Mouse (Mus musculus) frontal cortex, postnatal 10 days (tissue): Measurements from ENCODE around the gene Ctrc.

Experiments used
- DNase-seq, 2 experiments: peaks; one replicate each; pipeline ENCODE4 v3.0.0; 2022; ENCODE audit warnings: low spot score in 2 of 2, mixed read lengths in 1 of 2

Gene Ctrc

GRCm38 (mm10) chr4:141821178-141821577 lies 25.0 kb downstream of the Ctrc start:
- DNase-seq, result no peak

GRCm38 (mm10) chr4:141819316-141819715 lies 26.8 kb downstream of the Ctrc start:
- DNase-seq, result no peak

DNA sequence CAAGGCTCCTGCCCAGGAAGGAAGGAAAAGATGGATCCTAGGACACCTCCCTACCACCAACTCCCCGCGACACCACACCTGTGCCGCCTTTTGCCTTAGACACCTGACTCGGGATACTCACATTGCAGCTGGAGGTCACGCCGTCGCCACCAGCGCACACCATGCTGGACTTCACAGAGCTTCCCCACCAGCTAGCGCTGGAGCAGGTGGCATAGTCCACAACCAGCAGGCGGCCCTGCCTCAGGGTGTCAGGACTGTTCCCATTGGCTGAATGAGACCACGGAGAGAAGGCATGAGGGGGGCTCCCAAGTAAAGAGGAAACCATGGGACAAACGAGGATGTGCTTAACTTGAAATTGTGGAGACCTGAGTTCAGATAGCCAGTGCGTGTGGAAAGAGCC lies 27.3 kb downstream of the Ctrc start:
- no peak for DNase-seq

- no peak for DNase-seq
Measured at GRCm38 (mm10) chr4:141817706-141818105, 28.5 kb downstream of the Ctrc start.

DNA sequence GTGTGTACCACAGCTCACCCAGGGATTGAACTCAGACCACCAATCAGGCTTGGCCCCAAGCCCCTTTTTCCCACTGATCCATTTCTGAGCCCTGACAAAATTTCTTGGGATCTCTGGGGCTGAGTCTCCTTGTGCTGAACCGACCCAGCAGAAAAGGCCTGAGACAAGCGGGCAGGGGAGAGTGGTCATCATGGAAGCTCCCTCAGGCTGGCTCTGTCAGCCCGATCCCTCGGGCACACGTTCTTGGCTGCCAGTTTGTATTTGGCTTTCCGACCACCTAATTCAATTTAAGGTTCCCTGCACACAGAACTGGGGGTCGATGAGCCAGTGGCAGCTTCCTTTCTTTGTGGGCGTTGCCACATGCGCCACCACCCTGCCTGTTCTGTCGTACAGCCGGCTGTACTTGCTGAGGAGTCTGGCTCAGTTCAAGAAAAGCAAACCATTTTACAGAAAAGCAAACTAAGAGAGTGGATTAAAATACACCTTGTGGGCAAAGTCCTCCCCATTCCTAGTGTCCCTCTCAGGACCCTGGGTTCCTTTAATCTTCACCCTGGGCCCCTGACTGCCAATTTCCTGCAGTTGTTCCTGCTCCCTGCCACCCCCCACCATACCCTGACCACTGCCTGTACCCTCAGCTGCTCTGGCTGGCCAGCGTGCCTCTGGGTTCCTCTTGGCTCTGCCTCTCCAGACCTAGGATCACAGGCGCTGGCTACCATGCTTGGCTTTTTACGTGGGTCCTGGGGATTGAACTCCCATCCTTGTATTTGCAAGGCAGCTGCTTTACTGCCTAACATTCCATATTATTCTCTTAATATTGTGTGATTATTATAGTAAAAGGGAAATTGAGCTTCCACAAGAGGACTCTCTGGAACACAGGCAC lies 29.1 kb downstream of the Ctrc start:
- DNase-seq, result no peak

GRCm38 (mm10) chr4:141816267-141816666 lies 29.9 kb downstream of the Ctrc start:
- no peak for DNase-seq

- DNase-seq, result no peak
Measured at GRCm38 (mm10) chr4:141811375-141811774, 34.8 kb downstream of the Ctrc start.

GRCm38 (mm10) chr4:141810975-141811374 lies 35.2 kb downstream of the Ctrc start:
- no peak for DNase-seq

DNA sequence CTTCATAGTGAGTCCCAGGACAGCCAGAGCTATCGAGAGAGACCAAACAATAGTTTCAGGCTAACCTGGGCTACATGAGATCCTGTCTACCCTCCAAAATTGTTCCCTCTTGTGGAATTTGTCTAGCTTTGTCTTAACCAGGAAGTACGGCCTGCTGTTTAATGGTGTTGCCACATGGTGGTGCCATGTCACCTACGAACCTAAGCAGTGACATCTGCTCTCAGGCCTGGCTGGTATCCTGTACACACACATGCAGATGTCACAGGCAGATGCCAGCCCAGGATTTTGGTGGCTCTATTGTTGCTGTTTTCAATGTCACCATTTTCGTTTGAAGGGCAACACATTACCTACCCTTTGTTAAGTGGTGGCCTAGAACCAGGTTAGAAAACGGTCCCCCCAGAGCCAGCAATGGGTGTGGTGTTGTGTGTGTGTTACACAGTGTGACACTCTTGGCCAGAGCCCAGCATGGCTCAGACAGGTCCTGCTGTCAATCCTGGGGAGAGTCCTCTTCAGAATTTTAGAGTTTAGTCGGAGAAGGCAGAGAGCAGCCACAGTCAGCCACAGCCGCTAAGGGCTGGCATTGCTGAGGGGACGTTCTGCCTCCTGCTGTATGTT lies 36.2 kb downstream of the Ctrc start:
- DNase-seq, result no peak

GRCm38 (mm10) chr4:141805886-141806285 lies 40.3 kb downstream of the Ctrc start:
- DNase-seq, result no peak

GRCm38 (mm10) chr4:141804105-141804504 lies 42.1 kb downstream of the Ctrc start:
- DNase-seq, result no peak

GRCm38 (mm10) chr4:141797545-141797944 lies 48.6 kb downstream of the Ctrc start:
- no peak for DNase-seq

- no peak for DNase-seq
Measured at GRCm38 (mm10) chr4:141796954-141797353, 49.2 kb downstream of the Ctrc start.

- no peak for DNase-seq
Measured at GRCm38 (mm10) chr4:141796356-141796755, 49.8 kb downstream of the Ctrc start.

DNA sequence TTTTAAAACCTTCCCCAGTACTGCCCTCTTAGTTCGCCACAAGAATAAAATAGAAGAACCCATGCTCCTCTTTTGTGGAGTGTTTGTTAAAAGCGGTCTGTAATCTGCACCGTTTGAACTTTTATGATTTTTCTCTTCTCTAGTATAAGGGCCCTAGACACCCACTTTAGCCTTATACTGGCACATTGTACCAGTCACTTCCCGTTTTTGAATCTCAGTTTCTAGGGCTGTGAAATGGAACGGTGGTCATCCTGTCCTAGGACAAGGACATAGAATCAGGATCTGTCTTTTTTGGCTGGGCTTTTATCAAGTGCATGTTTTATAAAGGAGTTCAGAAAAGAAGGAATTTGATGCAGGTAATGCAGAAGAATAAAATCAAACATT lies 52.0 kb downstream of the Ctrc start:
- no peak for DNase-seq

DNA sequence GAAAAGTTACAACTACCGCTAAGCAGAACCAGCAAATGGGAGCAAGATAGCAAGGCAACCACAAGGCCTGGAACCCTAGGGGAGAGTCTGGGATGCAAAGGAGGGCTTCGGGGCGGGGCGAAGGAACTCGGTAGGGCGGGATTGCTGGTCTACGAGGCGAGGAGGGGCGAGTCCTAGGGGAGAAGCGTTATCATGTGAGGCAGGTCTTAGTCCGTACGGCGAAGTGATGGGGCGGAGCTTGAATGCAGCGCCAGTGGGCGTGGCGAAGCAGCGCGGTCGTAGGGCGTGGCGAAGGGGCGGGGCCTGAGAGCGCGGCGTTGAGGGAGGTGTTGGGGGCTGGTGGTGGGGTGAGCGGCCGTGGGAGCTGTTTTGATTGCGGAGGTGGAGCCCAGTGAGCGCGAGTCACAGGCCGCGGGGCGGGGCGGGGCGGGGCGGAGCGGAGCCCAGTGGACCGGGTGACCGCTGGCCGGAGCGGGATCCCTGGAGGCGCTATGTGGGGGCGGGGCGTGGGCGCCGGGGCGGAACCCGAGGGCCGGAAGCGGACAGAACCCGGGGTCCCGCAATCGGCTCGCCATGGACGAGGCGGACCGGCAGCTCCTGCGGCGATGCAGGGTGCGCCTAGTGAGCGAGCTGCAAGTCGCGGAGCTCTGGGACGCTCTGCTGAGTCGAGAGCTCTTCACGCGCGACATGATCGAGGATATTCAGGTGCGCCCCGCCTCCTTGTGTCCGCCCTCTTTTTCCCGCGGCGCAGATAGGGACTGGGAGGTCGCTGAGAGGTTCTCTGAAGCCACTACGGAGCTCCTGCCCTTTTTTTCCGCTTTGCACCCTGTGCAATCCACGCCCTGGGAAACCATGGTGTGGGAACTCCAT lies 52.6 kb downstream of the Ctrc start, which contains the start of gene Casp9:
Gene Casp9, plus strand, starts transcription at position 331 of the 870 bp plus-strand sequence.
- DNase-seq, result peak; percentile 92 to 96

DNA sequence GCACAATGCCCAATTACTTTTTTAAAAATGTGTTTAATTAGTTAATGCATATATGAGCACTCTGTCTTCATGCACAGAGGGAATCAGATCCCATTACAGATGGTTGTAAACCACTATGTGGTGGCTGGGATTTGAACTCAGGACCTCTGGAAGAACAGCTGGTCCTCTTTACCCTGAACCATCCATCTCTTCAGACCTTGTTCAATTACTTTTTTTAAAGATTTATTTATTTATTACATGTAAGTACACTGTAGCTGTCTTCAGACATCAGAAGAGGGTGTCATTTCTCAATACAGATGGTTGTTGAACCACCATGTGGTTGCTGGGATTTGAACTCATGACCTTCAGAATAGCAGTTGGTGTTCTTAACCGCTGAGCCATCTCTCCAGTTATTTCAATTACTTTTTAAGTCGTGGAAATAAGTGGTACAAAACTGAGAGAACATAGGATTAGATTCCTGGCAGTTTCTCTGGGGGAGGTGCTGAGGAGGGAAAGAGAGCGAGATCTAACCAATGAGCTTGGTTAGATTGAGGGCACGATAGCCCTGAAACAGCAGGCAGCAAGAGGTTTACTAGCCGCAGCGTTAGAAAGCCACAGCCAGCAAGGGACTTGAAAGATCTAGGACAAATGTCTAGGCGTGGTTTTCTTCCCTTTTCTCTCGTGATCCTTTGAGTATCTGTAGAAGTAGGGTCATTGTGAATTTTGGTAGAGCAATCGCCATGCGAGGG lies 53.4 kb downstream of the Ctrc start:
- no peak for DNase-seq

- DNase-seq, result no peak
Measured at GRCm38 (mm10) chr4:141791951-141792350, 54.2 kb downstream of the Ctrc start.

DNA sequence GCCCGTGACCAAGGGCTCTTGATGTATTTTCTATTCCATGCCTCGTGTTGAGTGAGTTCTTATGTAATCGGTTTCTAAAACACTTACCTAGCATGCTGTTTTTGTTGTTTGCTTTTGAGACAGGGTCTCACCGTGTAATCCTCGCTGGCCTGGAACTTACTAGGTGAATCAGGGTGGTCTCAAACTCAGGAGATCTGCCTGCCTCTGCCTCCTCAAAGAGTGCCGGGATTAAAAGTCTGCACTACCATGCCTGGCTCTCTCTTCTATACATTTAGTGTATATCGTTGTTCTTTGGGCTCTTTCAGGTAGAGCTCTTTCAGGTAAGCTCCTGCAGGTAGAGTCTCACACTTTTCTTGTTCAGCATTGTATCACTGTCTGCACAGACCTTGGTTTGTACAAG lies 54.7 kb downstream of the Ctrc start:
- DNase-seq, result no peak

DNA sequence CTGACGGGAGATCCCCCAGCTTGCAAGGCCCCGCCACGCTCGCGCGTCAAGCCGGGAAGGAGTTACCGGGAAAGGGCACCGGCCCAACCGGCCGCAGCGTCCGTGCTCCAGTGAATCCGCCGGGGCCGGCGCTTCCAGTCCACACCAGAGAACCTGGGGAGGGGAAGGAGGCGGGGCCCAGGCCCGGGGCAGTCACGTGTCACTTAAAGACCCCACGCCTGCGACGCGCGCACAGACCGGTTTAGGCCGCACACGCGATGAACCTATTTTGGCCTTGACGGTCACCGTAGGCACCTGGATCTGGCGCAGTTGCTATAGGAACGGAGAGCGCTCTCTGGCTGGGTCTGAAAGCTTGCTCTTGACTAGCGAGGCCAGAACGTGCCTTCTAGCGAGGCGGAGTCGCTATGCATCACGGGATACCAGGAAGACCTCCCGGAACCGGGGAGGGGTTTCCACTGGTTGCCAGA lies 55.6 kb downstream of the Ctrc start, which contains the start of gene Dnajc16:
Gene Dnajc16, minus strand, starts transcription at position 408 of the 467 bp plus-strand sequence.
- DNase-seq, result peak; percentile 97 to 98

DNA sequence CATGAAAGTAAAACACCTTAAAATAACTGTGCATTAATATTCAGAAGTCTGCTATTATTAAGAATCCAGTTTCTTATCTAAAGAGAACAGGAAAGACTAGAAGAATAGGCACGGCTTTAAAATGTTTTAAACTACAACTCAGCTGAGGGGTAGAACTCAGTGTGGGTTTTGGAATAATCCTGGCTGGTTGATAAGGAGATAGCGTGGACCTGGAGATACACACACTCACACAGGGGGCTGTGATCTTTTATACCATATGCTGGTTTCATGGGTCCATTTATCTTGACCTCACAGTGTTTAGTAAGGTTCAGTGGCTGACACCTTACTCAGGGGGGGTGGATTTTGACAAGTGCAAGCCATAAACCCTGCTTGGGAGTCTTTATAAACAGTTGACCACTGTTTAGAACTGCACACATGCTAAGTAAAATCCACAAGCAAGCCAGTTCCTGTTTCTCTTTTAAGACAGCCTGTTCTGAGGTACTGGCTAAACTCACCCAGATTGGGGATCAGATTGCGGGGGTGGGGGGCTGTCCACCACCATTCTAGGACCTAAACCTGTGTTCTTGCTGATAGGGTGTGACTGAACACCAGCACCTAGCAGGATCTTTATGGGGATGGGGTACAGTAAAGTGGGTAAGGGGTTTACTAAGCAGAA lies 56.5 kb downstream of the Ctrc start:
- no peak for DNase-seq
